Mouse (Mus musculus) left cerebral cortex, adult 6 months (tissue): ENCODE results near the gene Spx. TPM values are rescaled to one million over a fixed set of nuclear protein-coding genes. Genes with fewer than 3 reads are reported as not detected.

ENCODE experiments used
- long read RNA-seq, 2 experiments: library from polyadenylated mRNA; unstranded; transcript quantifications; one replicate each; pipeline ENCODE4 v2.0.0; 2019 to 2020
- polyA plus RNA-seq: library from polyadenylated mRNA; unstranded; fragments of <200 nt; fragmentation: Nextera tagmentation; gene quantifications from 2 replicates; pipeline ENCODE4 v1.2.3, GENCODE M21; 2021

Gene Spx
- 0.23 and 0.35 TPM in 2 replicates for polyA plus RNA-seq
- long read RNA-seq, experiment 1, partial matches to known transcripts: 0 of 3 reads
- long read RNA-seq, experiment 1, other reads (novel, unspliced or antisense): 3 of 3 reads
- long read RNA-seq, experiment 2: 0 reads

DNA sequence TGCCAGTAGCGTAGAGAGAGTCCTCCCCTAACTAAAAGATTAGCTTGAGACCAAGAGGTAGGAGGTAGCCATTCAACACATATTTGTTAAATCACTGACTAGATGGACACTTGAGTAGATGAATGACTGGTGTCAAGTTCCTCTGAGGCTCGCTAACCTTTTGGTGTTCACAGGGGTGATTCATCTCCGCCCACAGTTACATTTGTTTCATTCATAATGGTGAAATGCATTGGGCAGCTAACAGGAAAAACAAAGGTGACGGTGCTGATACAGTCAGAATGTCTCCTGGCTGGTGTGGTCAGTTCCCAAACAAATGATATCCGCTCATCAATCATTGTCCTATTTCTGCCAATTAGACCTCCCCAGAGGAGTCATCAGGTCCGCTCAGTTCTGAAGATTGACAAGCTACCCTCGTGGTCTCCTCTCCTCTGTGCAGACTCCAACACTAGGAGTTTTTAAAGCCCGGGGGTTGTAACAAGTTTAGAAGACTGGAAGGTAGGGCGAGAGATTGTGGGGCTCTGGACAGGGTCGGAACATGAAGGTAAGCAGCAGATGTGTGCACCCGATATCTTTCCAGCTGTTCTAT is at the start of gene Spx:
Gene Spx, plus strand, starts transcription at position 536 of the 586 bp plus-strand sequence.

GRCm38 (mm10) chr6:142387011-142387754 is 26.1 kb upstream of the Spx start, which contains the start of the genes Recql and Golt1b:
TSS of gene Recql (minus strand) at chr6:142387087.
TSS of gene Golt1b (plus strand) at chr6:142387221.

Other genes starting within 250 kb of the Spx start
- gene Slco1a6, start 204.9 kb upstream of the Spx start, polyA plus RNA-seq: not detected in 2 replicates
- not detected in 2 replicates for gene Iapp, start 115.0 kb upstream of the Spx start, polyA plus RNA-seq
- gene Slco1a5, start 90.5 kb upstream of the Spx start, polyA plus RNA-seq: not detected in 2 replicates
- gene Pyroxd1, start 67.8 kb upstream of the Spx start, polyA plus RNA-seq: 9.2 and 10.0 TPM in 2 replicates
- gene Recql, start 26.4 kb upstream of the Spx start, polyA plus RNA-seq: 12.8 and 14.0 TPM in 2 replicates
- gene Golt1b, start 26.2 kb upstream of the Spx start, polyA plus RNA-seq: 74.4 and 118 TPM in 2 replicates
- gene Gys2, start 59.7 kb downstream of the Spx start, polyA plus RNA-seq: not detected in 2 replicates
- 1,492 and 1,845 TPM in 2 replicates for gene Ldhb, start 94.5 kb downstream of the Spx start, polyA plus RNA-seq
- 2.9 and 4.9 TPM in 2 replicates for gene Kcnj8, start 158.2 kb downstream of the Spx start, polyA plus RNA-seq